Mouse (Mus musculus): ENCODE results near the gene Sgk1. TPM values are rescaled to one million over a fixed set of nuclear protein-coding genes. Genes with fewer than 3 reads are reported as not detected.

Gene Sgk1
- polyA plus RNA-seq, 1 experiment from 2014 or later, result 26.2 TPM

Other genes starting within 250 kb of the Sgk1 start
- gene 4930444G20Rik, start 185.9 kb downstream of the Sgk1 start, polyA plus RNA-seq (2014; fragmentation: Nextera tagmentation; extraction: Ambion mirVana), result not detected in 2 replicates

All from heart, embryonic 14.5 days (tissue).